Mouse (Mus musculus): Measurements from ENCODE around the gene Vmn1r80.
"Not testable (repeated sequence)": the region's sequence is repeated elsewhere in the genome, so short reads cannot be mapped to it uniquely, and the experiment has no call there.

Vmn1r80 gene

GRCm38 (mm10) chr7:12188986-12189385 is at the start of gene Vmn1r80:
Vmn1r80 (plus strand) TSS chr7:12189286.
- no peak for DNase-seq (ENCODE audit: low spot score)

- DNase-seq (ENCODE audit: low spot score), result no peak
Observed at GRCm38 (mm10) chr7:12149957-12150356, 39.1 kb upstream of the Vmn1r80 start, which contains the start of gene Vmn1r78. Vmn1r78 (plus strand) TSS chr7:12150257.

DNA sequence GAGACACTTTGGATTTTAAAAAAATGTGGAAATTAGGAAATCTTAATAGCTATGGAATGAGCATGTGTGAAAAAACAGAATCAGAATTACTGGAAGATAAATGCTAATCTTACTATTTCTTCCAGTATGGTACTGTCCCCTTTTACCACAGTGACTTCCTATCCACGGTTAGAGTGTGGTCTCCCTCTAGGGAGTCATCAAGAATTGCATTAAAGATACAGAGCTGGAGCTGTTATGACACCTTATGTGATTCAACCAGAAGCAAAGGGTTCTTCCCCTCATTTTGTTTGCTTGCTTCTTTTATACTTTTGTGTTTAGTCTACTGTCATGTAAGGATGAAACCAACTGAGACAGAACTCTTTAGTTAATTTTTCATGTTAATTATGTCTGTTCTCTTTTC is 32.6 kb upstream of the Vmn1r80 start:
- DNase-seq (ENCODE audit: low spot score), result not testable (repeated sequence)

GRCm38 (mm10) chr7:12170979-12171378 is 18.1 kb upstream of the Vmn1r80 start, which contains the start of gene Vmn1r79:
Vmn1r79 (plus strand) TSS chr7:12171279.
- not testable (repeated sequence) for DNase-seq (ENCODE audit: low spot score)

GRCm38 (mm10) chr7:12172926-12173325 is 16.2 kb upstream of the Vmn1r80 start:
- DNase-seq (ENCODE audit: low spot score), result not testable (repeated sequence)

DNA sequence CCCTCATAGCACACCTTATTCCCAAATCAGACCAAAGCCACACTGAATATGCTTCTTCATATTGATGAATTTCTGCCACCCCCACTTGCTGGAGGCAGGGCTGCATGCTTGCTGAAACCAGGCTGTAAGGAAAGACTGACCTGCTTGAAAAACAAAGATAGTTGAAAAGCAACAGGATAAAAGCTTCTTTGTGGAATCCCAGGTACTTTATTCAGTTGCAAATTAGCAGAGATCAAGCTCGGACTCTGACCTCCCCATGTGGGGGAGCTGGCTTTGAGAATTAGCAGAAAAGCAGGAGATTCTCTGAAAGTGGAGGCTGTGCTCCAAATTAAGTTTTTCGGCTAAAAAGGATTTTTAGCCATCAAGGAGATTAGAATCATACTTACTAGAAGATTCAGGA is 15.1 kb downstream of the Vmn1r80 start:
- DNase-seq (ENCODE audit: low spot score), result no peak

Measured in left cerebral cortex, adult 11 months (tissue).